Mouse (Mus musculus) neutrophil, adult 5-6 weeks (primary cell): ENCODE measurements around the gene Sprr2d. TPM values are rescaled to one million over a fixed set of nuclear protein-coding genes. Genes with fewer than 3 reads are reported as not detected.

Experiments used
- ATAC-seq: fragments of 151-379, 151-347 bp; 2 replicates; pipeline ENCODE4 v1.8.0; 2017; ENCODE audit warnings: mild to moderate bottlenecking, moderate TSS enrichment; ENCODE audit not compliant: insufficient number of reproducible peaks, poor library complexity, low FRiP score, severe bottlenecking; ENCODE audit errors: extremely low read depth
- total RNA-seq: library from RNA; stranded (forward); fragments of 200-1000 nt; gene quantifications from 2 replicates; pipeline ENCODE4 v1.2.3, GENCODE M21; 2017

The Sprr2d gene
- total RNA-seq, result not detected in 2 replicates

DNA sequence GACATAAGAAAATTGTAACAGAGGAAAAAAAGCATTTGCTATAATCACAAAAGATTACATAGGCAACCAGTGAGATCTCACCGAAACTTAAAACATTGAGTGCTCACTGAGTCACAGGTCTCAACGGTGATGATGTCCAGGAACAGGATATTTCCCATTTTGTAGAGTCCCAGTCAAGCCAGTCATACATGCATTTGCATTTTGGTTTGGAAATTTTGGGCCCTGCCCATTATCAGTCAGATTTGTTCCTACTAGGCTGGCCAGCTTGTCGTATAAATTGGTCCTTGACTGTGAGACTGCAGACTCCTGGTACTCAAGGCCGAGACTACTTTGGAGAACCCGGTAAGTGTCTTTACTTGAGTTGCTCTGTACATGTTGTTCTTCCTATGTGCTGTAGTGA, at the start of gene Sprr2d:
TSS of gene Sprr2d (plus strand) at position 301 of the 400 bp plus-strand sequence.
- no peak for ATAC-seq

DNA sequence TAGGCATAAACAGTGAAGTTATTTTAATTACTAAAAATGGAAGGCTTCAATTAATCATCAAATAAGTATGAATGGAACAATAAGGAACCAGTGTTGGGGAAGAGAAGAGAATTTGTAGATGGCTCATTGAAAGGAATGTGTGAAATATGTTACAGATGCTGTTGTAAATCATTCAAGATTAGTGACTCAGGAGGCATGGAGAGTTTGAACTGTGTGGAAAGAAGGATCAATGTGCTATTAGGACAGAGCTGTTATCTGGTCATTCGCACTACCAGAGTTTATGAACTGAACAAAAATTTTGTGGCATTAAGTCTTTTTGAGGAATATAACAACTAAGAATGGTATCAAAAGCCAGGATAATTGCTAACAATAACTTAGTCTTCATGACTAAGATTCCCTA, 31.5 kb upstream of the Sprr2d start:
- no peak for ATAC-seq

DNA sequence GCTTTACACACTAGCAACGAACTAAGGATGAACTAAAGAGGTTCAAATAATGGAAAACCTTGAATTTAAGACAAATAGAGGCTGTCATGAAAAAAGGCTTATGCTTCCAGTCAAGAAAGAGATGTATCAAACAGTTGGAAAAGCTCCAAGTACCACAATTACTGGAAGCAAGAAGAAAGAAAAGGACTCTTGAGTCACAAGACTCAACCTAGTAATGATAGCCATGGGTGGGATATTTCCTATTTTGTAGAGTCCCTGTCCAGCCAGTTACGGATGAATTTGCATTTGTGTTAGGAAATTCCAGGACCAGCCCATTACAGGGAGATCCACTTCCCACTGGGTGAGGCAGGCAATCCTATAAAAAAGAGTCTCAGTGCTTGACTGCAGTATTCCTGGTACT, 22.6 kb upstream of the Sprr2d start, which contains the start of gene Sprr2b:
TSS of gene Sprr2b (plus strand) at position 301 of the 400 bp plus-strand sequence.
- ATAC-seq, result no peak

DNA sequence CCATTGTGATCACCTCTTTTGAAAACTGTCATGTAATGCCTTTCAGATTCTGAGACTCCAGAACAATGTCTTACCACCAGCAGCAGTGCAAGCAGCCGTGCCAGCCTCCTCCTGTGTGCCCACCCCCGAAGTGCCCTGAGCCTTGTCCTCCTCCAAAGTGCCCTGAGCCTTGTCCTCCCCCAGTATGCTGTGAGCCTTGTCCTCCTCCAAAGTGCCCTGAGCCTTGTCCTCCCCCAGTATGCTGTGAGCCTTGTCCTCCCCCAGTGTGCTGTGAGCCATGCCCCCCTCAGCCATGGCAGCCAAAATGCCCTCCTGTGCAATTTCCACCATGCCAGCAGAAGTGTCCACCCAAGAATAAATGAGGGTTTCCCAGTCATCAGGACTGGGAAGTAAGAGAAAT, 21.6 kb upstream of the Sprr2d start:
- ATAC-seq, result no peak

DNA sequence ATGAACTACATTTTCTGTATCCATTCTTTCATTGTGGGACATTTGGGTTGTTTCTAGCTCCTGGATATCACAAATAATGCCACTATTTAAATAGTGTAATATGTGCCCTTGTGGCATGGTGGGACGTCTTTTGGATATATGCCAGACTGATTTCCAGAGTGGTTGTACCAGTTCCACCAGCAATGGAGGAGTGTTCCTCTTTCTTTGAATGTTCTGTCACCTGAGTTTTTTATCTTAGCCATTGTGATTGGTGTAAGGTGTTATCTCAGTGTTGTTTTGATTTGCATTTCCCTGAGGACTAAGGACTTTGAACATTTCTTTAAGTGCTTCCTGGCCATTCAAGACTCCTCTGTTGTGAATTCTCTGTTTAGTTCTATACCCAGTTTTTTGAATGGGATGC, 2.7 kb upstream of the Sprr2d start:
- no peak for ATAC-seq

DNA sequence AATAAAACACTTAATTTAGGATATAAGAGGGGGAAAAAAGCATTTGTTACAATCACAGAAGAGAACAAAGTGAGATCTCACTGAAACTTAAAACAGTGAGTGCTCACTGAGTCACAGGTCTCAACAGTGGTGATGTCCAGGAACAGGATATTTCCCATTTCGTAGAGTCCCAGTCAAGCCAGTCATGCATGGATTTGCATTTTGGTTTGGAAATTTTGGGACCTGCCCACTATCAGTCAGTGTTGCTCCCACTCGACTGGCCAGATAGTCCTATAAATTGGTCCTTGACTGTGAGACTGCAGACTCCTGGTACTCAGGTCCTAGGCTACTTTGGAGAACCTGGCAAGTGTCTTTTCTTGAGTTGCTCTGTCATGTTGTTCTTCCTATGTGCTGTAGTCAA, 12.9 kb downstream of the Sprr2d start, which contains the start of gene Sprr2e:
TSS of gene Sprr2e (plus strand) at position 301 of the 400 bp plus-strand sequence.
- no peak for ATAC-seq

DNA sequence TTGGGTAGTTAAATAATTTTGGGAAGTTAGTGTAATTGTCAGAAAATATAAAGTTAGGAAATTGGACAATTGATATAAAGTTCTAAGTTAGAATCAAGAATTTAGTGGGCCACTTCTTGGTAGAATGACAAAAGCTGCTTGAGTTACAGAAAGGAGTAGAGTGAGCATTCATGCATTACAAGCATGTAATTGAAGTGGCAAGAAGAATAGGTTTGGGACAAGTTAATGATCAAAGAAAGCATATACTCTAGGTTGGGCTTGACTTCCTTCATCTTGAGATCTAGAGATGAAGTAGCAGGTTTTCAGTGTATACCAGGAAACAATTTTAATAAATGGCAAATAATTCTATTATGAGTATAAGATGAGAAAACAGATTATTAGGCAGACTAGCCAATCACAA, 22.7 kb downstream of the Sprr2d start:
- ATAC-seq, result no peak

DNA sequence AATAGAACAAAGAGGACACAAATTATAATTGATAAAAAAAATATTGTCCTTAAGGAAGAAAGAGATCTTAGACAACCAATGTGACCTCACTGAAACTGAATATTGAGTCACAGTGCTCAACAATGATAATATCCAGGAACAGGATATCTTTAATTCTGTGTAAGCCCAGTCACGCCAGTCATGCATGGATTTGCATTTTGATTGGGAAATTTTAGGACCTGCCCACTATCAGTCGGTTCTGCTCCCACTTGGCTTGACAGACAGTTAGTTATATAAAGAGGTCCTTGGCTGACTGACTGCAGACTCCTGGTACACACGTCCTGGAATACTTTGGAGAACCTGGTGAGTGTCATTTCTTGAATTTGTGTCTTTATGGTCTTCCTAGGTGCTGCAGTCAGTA, 25.9 kb downstream of the Sprr2d start, which contains the start of gene Sprr2f:
TSS of gene Sprr2f (plus strand) at position 301 of the 400 bp plus-strand sequence.
- no peak for ATAC-seq

DNA sequence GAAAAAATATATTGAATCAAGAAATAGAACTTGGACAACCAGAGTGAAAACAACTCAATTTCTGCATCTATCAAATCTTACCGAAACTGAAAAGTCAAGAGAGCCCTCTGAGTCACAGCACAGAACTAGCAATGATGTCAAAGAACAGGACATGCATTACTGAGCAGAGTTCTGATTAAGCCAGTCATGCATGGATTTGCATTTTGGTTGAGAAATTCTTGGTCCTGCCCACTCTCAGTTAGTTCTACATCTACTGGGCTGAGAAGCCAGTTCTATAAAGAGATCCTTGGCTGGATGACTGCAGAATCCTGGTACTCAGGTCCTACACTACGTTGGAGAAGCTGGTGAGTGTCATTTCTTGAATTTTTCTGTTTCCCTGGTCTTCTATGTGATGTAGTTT, 34.7 kb downstream of the Sprr2d start:
- ATAC-seq, result no peak

DNA sequence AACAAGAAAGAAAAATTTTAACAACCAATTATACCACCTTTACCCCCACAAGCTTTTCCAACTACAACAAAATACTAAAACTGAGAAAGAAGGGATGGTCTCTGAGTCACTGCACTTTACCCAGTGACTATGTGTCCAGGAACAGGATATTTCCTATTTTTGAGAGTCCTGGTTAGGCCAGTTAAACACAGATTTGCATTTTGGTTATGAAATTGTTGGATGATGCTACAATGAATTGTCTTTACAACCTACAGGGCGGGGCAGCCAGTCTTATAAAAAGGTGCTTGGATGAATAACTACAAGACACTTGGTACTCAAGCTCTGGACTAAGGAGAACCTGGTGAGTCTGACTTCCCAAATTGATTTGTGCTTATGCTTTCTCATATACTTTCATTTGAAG, 46.4 kb downstream of the Sprr2d start, which contains the start of gene Sprr2h:
TSS of gene Sprr2h (plus strand) at position 301 of the 400 bp plus-strand sequence.
- ATAC-seq, result no peak

Other genes with a start within 250 kb of the Sprr2d start
- not detected in 2 replicates for gene Prr9, start 215.2 kb upstream of the Sprr2d start, total RNA-seq
- gene Lelp1, start 196.4 kb upstream of the Sprr2d start, total RNA-seq, result not detected in 2 replicates
- not detected in 2 replicates for gene Sprr2a1, start 123.3 kb upstream of the Sprr2d start, total RNA-seq
- gene Sprr2a2, start 123.2 kb upstream of the Sprr2d start, total RNA-seq, result 0.12 TPM in 1 of 2 replicates, not detected in the other
- not detected in 2 replicates for gene Sprr2a3, start 53.7 kb upstream of the Sprr2d start, total RNA-seq
- not detected in 2 replicates for gene Sprr2b, start 22.5 kb upstream of the Sprr2d start, total RNA-seq
- gene Sprr2e, start 13.0 kb downstream of the Sprr2d start, total RNA-seq, result not detected in 2 replicates
- not detected in 2 replicates for gene Sprr2f, start 26.0 kb downstream of the Sprr2d start, total RNA-seq
- not detected in 2 replicates for gene Sprr2h, start 46.5 kb downstream of the Sprr2d start, total RNA-seq
- gene Sprr2i, start 68.9 kb downstream of the Sprr2d start, total RNA-seq, result not detected in 2 replicates
- gene Sprr2j-ps, start 78.9 kb downstream of the Sprr2d start, total RNA-seq, result not detected in 2 replicates
- 2.1 and 3.1 TPM in 2 replicates for gene Gm9774, start 90.3 kb downstream of the Sprr2d start, total RNA-seq
- gene Sprr2k, start 93.4 kb downstream of the Sprr2d start, total RNA-seq, result not detected in 2 replicates
- gene Sprr1b, start 99.6 kb downstream of the Sprr2d start, total RNA-seq, result not detected in 2 replicates
- not detected in 2 replicates for gene Sprr3, start 119.6 kb downstream of the Sprr2d start, total RNA-seq
- gene Sprr1a, start 146.8 kb downstream of the Sprr2d start, total RNA-seq, result not detected in 2 replicates
- gene Sprr4, start 161.4 kb downstream of the Sprr2d start, total RNA-seq, result not detected in 2 replicates
- gene 2310046K23Rik, start 195.4 kb downstream of the Sprr2d start, total RNA-seq, result 0.98 TPM in 1 of 2 replicates, not detected in the other
- not detected in 2 replicates for gene Ivl, start 234.6 kb downstream of the Sprr2d start, total RNA-seq
- not detected in 2 replicates for gene Smcp, start 249.9 kb downstream of the Sprr2d start, total RNA-seq